Mouse (Mus musculus) ES-Bruce4 (cell line): ENCODE measurements around the gene Rxra. TPM values are rescaled to one million over a fixed set of nuclear protein-coding genes. Genes with fewer than 3 reads are reported as not detected.

ENCODE experiments used
- H3K27ac ChIP-seq: 2 replicates; pipeline ENCODE4 v1.5.1; 2012; ENCODE audit warnings: low read length, inconsistent platforms; ENCODE audit not compliant: insufficient read depth
- H3K27me3 ChIP-seq: 2 replicates; pipeline ENCODE4 v1.6.1; 2012; ENCODE audit warnings: mild to moderate bottlenecking, low read length, inconsistent platforms; ENCODE audit not compliant: control insufficient read depth, poor library complexity, insufficient read depth, severe bottlenecking
- H3K36me3 ChIP-seq: 2 replicates; pipeline ENCODE4 v1.6.1; 2012; ENCODE audit warnings: inconsistent platforms, mild to moderate bottlenecking, low read length, moderate library complexity; ENCODE audit not compliant: control insufficient read depth, poor library complexity, insufficient read depth, severe bottlenecking
- H3K4me1 ChIP-seq: one replicate; pipeline ENCODE4 v1.8.1; 2011; ENCODE audit warnings: low read length; ENCODE audit not compliant: control insufficient read depth, insufficient read depth
- H3K4me3 ChIP-seq: 2 replicates; pipeline ENCODE4 v1.5.1; 2011; ENCODE audit warnings: low read depth, mild to moderate bottlenecking, low read length
- H3K9ac ChIP-seq: 2 replicates; pipeline ENCODE4 v1.6.1; 2012; ENCODE audit warnings: low read depth, mild to moderate bottlenecking, inconsistent platforms; ENCODE audit not compliant: poor library complexity, severe bottlenecking
- H3K9me3 ChIP-seq: replicated peaks from 2 replicates; pipeline ENCODE4 v1.6.1; 2012; ENCODE audit warnings: mild to moderate bottlenecking, low read length, inconsistent platforms; ENCODE audit not compliant: control insufficient read depth, poor library complexity, insufficient read depth, severe bottlenecking
- CTCF ChIP-seq: IDR thresholded peaks from one replicate; pipeline ENCODE4 v1.8.1; 2011; ENCODE audit warnings: low read depth, low read length
- EP300 ChIP-seq: IDR thresholded peaks from 2 replicates; pipeline ENCODE4 v1.6.1; 2011; ENCODE audit warnings: low read depth, low read length; ENCODE audit not compliant: insufficient read depth
- POLR2A ChIP-seq: IDR thresholded peaks from one replicate; pipeline ENCODE4 v1.8.1; 2011; ENCODE audit warnings: low read length; ENCODE audit not compliant: insufficient read depth
- polyA plus RNA-seq: library from polyadenylated mRNA; stranded (reverse); fragments of >200 nt; gene quantifications from 2 replicates; pipeline ENCODE4 v1.2.4, GENCODE M21; 2011; ENCODE audit warnings: low read depth; ENCODE audit not compliant: missing spikeins, insufficient read depth, insufficient read length

Rxra gene
- polyA plus RNA-seq, 1 experiment: 10.0 TPM

DNA sequence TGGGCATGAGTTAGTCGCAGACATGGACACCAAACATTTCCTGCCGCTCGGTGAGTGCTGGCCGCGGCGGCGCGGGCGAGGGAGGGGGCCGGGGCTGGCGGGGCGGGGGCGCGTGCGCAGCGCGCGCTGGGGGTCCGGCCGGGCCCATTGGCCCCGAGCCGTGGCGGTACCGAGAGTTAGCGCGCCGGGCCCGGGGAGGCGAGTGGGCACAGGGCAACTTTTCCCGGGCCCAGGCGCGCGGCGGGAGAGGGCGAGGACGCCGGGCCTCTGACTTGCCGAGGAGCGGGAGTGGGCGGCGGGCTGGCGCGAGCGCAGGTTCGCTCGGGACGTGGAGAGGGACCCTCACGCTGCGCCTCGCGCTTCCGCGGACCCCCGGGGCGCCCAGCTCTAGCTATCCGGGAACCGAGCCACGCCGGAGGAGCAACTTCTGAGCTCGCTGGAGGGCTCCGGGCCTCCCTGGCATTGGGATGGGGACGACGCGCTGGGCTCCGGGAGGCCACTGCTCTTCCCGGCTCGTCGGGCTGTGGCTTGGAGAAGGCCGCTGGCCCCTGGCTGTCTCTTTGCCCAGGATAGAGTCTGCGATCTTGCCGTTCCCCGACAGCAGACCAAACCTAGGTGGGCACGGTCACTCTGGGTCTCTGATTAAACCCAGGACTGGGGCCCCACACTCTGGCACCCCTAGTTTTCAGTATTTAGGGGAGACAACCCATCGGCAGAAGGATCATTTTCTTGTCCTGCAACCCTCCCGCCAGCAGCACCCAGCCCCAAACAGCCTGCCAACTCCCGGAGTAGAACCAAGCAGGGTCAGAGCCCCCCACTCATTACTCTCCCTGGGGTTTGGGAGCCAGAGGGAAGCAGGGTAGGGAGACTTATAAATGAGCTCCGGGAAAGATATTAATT lies 1.4 kb downstream of the Rxra start:
- Histone ChIP-seq H3K27me3 (peaks cover 7% of the 10 kb centered on the region; the same call in 1 of the 2 replicates), H3K9ac (peak overlapping the region; percentile 97), H3K4me3 (peak overlapping the region; percentile 58), H3K4me1 (no peaks in the 10 kb centered on the region), H3K27ac (no peak overlapping the region), H3K9me3 (no peaks in the 10 kb centered on the region), H3K36me3 (no peaks in the 10 kb centered on the region)
- no peak for TF ChIP-seq POLR2A
- TF ChIP-seq EP300: no peak
- TF ChIP-seq CTCF: no peak

DNA sequence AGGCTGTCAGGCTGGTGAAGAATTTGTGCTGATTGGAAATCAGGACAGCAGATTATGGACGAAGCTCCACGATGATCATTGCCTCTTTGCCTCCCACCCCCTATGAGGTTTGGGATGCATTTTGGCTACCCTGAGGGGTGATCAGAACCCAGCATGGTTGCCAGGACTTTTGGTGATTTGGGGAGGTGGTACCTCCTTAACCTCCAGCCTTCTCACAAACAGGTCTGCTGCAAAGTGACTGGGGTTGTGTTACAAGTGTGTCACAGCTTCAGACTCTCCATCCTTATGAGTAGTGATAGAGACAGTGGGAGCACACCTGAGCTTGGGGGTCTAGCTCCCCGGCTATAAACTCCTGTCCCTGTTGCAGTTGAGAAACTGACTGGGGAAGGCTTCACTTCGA lies 2.1 kb downstream of the Rxra start:
- H3K27ac ChIP-seq: no peak overlapping the region
- H3K27me3 ChIP-seq: peaks cover 7% of the 10 kb centered on the region; the same call in 1 of the 2 replicates
- no peaks in the 10 kb centered on the region for H3K9me3 ChIP-seq

DNA sequence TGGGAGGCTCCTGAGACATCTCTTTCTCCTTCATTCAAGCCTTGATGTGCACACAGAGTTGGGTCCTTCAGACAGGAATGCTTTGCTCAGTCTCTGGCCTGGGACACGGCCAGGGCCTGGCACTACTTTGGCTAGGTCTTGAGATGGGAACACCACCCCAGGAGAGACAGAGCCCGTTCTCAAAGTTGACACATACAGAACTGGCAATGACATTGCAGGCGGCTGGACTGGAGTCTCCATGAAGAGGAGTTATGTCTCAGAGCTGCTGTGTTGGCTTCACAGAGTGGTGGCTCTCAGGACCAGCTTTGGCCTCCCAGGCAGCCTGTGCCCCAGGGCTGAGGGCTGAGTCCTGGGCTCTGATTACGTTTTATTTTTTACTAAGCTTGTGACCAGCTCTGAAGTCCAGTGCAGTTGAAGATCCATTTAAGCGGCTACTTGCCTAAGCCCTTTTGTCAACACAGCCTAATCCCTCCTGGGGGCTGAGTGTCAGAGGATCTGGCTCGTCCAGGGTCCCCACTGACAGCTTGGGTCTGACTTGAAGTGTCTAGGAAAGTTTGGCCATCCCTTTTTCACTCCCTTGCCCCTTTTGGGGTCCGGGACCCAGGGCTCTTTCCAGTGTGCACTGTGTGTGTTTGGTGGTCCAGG lies 2.7 kb downstream of the Rxra start:
- H3K27ac ChIP-seq: no peak overlapping the region
- peaks cover 7% of the 10 kb centered on the region; the same call in 1 of the 2 replicates for H3K27me3 ChIP-seq
- H3K4me3 ChIP-seq: no peak overlapping the region
- TF ChIP-seq EP300 (no peak), CTCF (no peak), POLR2A (no peak)
- H3K4me1 ChIP-seq: peaks cover 2% of the 10 kb centered on the region
- H3K9me3 ChIP-seq: no peaks in the 10 kb centered on the region
- no peaks in the 10 kb centered on the region for H3K36me3 ChIP-seq
- H3K9ac ChIP-seq: no peak overlapping the region

More for the DNA sequence above, 2.1 kb downstream of the Rxra start:
- peak overlapping the region; percentile 58; the same call in 1 of the 2 replicates for H3K4me3 ChIP-seq
- peak overlapping the region; percentile 97 for H3K9ac ChIP-seq
- no peak for TF ChIP-seq EP300
- no peak for TF ChIP-seq CTCF
- no peak for TF ChIP-seq POLR2A
- no peaks in the 10 kb centered on the region for H3K36me3 ChIP-seq
- H3K4me1 ChIP-seq: no peaks in the 10 kb centered on the region

DNA sequence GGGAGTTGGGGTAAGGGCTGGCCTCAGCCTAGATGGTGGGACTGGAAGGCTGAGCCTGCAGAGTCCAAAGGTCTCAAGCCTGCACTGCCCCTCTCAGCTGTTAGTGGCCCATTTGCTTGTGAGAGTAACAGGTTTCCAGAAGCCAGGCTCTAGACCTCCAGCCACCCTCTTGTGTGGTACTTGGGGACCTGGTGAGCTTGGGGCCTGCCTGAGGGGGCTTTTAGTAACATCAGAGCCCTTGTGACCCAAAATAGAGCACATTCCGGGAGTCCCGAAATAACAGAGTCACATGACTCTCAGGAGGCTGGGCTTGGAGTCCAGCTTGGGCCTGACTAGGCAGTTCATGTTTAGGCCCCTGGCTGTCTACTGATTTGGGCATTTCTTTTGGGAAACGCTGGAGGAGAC lies 3.4 kb downstream of the Rxra start:
- peaks cover 7% of the 10 kb centered on the region; the same call in 1 of the 2 replicates for H3K27me3 ChIP-seq
- H3K4me3 ChIP-seq: no peak overlapping the region
- H3K4me1 ChIP-seq: peaks cover 5% of the 10 kb centered on the region
- H3K36me3 ChIP-seq: no peaks in the 10 kb centered on the region
- no peak overlapping the region for H3K9ac ChIP-seq
- H3K9me3 ChIP-seq: no peaks in the 10 kb centered on the region
- no peak overlapping the region for H3K27ac ChIP-seq
- TF ChIP-seq POLR2A: no peak
- no peak for TF ChIP-seq EP300
- TF ChIP-seq CTCF: no peak

DNA sequence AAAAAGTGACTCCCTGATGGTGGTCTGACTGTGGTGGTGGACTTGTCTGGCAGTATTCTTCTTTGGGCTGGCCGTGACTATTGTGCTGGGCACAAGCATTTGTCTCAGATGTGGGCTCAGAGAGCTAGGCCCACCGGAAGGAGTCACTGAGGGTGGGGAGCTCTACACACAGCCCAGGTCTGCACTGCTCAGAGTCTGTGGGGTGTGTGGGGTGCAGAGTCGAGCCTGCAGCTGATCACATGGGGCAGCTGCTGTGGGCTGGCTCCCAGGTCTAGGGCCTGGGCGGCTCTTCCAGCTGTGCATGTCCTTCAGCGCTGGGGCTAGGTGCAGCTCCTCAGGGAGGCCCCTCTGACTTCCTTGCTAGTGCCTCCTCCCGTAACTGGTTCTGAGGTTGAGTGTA lies 3.8 kb downstream of the Rxra start:
- H3K4me1 ChIP-seq: peaks cover 6% of the 10 kb centered on the region
- H3K36me3 ChIP-seq: no peaks in the 10 kb centered on the region
- no peak overlapping the region for H3K27ac ChIP-seq
- H3K9me3 ChIP-seq: no peaks in the 10 kb centered on the region
- H3K9ac ChIP-seq: no peak overlapping the region
- no peak overlapping the region for H3K4me3 ChIP-seq
- H3K27me3 ChIP-seq: peaks cover 7% of the 10 kb centered on the region; the same call in 1 of the 2 replicates
- no peak for TF ChIP-seq CTCF
- TF ChIP-seq EP300: no peak

DNA sequence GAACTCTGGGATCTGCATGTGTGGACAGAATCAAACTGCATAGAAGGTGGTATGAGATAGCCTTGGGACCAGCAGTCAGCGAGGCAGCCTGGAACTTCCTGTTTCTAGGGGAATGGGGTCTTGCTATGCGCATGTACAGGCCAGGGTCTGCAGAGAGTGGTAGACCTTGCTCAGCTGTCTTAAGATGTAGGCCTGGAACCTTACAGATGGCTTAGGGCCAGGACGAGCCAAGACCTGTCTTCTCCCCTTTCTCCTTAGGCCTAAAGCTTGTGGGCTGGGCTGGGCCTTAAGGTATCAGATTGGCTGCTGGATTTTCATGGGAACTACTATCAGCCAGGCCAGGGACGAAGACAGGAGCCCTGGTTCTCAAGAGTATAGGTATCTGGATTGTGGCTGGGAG lies 4.4 kb downstream of the Rxra start:
- H3K9me3 ChIP-seq: no peaks in the 10 kb centered on the region
- H3K9ac ChIP-seq: no peak overlapping the region
- H3K27me3 ChIP-seq: peaks cover 7% of the 10 kb centered on the region; the same call in 1 of the 2 replicates
- no peak overlapping the region for H3K27ac ChIP-seq
- H3K36me3 ChIP-seq: no peaks in the 10 kb centered on the region
- TF ChIP-seq POLR2A (no peak), EP300 (no peak), CTCF (no peak)
- H3K4me1 ChIP-seq: peaks cover 6% of the 10 kb centered on the region
- H3K4me3 ChIP-seq: no peak overlapping the region
